19 mouse cellular contexts compared by ENCODE assay signal in genomic region chr3:119892533-119893164, GRCm38 (mm10).
DNase-seq lines count a peak whose midpoint lies in the region; ATAC-seq and TF ChIP-seq lines count a peak whose summit lies in the region.
"Had no signal": no experiment of that assay in that cellular context is flagged by ENCODE, and none has a peak within 500 bp of the region (broad histone marks: within the 10 kb centered on the region; RNA-seq: fewer than 3 reads in every experiment).

No protein-coding gene starts in this region.

- H3K79me2 ChIP-seq in heart, adult 2 months (replicated peaks; ENCODE audit: control insufficient read depth, insufficient read depth, low read length): no peaks in the 10 kb centered on the region

- intact Hi-C loops in heart, adult 2 months (cut with DNase I): no loop called here

- H3K4me3 ChIP-seq in layer of hippocampus, adult 2 months: no peak overlapping the region
- H3K4me3 ChIP-seq in forebrain, postnatal 0 days (ENCODE audit: low read depth, low read length): peak overlapping the region; percentile 32; the same call in 1 of the 2 replicates
- H3K4me3 ChIP-seq in midbrain, embryonic 11.5 days (ENCODE audit: low read depth, low read length): no peak overlapping the region
- H3K4me3 ChIP-seq in neural tube, embryonic 14.5 days (ENCODE audit: low read depth, low read length): no peak overlapping the region
- H3K4me3 ChIP-seq in heart, adult 2 months: no peak overlapping the region
- H3K4me3 ChIP-seq: liver, embryonic 15.5 days had no signal

- H3K27ac ChIP-seq in layer of hippocampus, adult 2 months: peak overlapping the region; percentile 86; the same call in 1 of the 2 replicates
- H3K27ac ChIP-seq in forebrain, postnatal 0 days (ENCODE audit: low read depth, low read length): no peak overlapping the region
- peak overlapping the region; percentile 14; the same call in 1 of the 2 replicates for H3K27ac ChIP-seq in midbrain, embryonic 11.5 days (ENCODE audit: low read depth, low read length)
- no peak overlapping the region; the same call in 1 of the 2 replicates for H3K27ac ChIP-seq in neural tube, embryonic 14.5 days (ENCODE audit: low read depth, low read length)
- H3K27ac ChIP-seq in heart, adult 2 months: no peak overlapping the region
- H3K27ac ChIP-seq: heart, embryonic 13.5 days; kidney, postnatal 0 days; limb, embryonic 13.5 days; liver, embryonic 15.5 days had no signal

- peak; percentile 51; the same call in 1 of the 2 replicates for ATAC-seq in forebrain, postnatal 0 days
- no peak for ATAC-seq in midbrain, embryonic 11.5 days (ENCODE audit: low FRiP score)
- peak; percentile 51; the same call in 1 of the 2 replicates for ATAC-seq in neural tube, embryonic 14.5 days (ENCODE audit: low read depth)
- ATAC-seq: intestine, embryonic 16.5 days had no signal

- WGBS in forebrain, postnatal 0 days: 52% methylated on average over 9 of the region's 9 CpGs
- WGBS in midbrain, embryonic 11.5 days: 64% methylated on average over 9 of the region's 9 CpGs
- 57% methylated on average over 9 of the region's 9 CpGs for WGBS in neural tube, embryonic 14.5 days
- 89% methylated on average over 9 of the region's 9 CpGs for WGBS in heart, adult 2 months

- H3K27me3 ChIP-seq in forebrain, postnatal 0 days (ENCODE audit: insufficient read depth, low read length): no peaks in the 10 kb centered on the region
- H3K27me3 ChIP-seq in midbrain, embryonic 11.5 days (ENCODE audit: control insufficient read depth, insufficient read depth, low read length): no peaks in the 10 kb centered on the region
- H3K27me3 ChIP-seq in neural tube, embryonic 14.5 days (ENCODE audit: control insufficient read depth, insufficient read depth, low read length): no peaks in the 10 kb centered on the region
- H3K27me3 ChIP-seq in heart, adult 2 months (ENCODE audit: control insufficient read depth, insufficient read depth, low read length): no peaks in the 10 kb centered on the region
- H3K27me3 ChIP-seq: heart, embryonic 13.5 days; limb, embryonic 13.5 days; liver, embryonic 15.5 days had no signal

- TF ChIP-seq POLR2A in heart, adult 2 months (IDR thresholded peaks at IDR 0.05; ENCODE audit: insufficient read depth, low read depth, low read length): no peak

- H3K36me3 ChIP-seq in forebrain, postnatal 0 days (ENCODE audit: insufficient read depth): no peaks in the 10 kb centered on the region
- H3K36me3 ChIP-seq in midbrain, embryonic 11.5 days (ENCODE audit: control insufficient read depth, insufficient read depth, low read length): no peaks in the 10 kb centered on the region
- H3K36me3 ChIP-seq in neural tube, embryonic 14.5 days (ENCODE audit: control insufficient read depth, insufficient read depth, low read length): no peaks in the 10 kb centered on the region
- no peaks in the 10 kb centered on the region for H3K36me3 ChIP-seq in heart, adult 2 months (ENCODE audit: control insufficient read depth, insufficient read depth, low read length)
- H3K36me3 ChIP-seq: heart, embryonic 13.5 days; limb, embryonic 13.5 days; liver, embryonic 15.5 days had no signal

- no peak for TF ChIP-seq CTCF in layer of hippocampus, adult 2 months (conservative IDR thresholded peaks at IDR 0.05)
- TF ChIP-seq CTCF in forebrain, postnatal 0 days (IDR thresholded peaks at IDR 0.05; ENCODE audit: low read depth): no peak
- no peak for TF ChIP-seq CTCF in heart, adult 2 months (IDR thresholded peaks at IDR 0.05)

- H3K4me2 ChIP-seq in forebrain, postnatal 0 days (ENCODE audit: low read depth): peak overlapping the region; percentile 59; the same call in 1 of the 2 replicates
- H3K4me2 ChIP-seq in midbrain, embryonic 11.5 days: no peak overlapping the region
- H3K4me2 ChIP-seq in neural tube, embryonic 14.5 days (ENCODE audit: low read depth, low read length): peak overlapping the region; percentile 42; the same call in 1 of the 2 replicates
- H3K4me2 ChIP-seq: liver, embryonic 15.5 days had no signal

- 0 out of 2 replicates have a peak overlapping the region, but pooled peaks have one; percentile 15 for H3K9ac ChIP-seq in forebrain, postnatal 0 days
- no peak overlapping the region for H3K9ac ChIP-seq in midbrain, embryonic 11.5 days (ENCODE audit: low read length)
- no peak overlapping the region for H3K9ac ChIP-seq in neural tube, embryonic 14.5 days (replicated peaks; ENCODE audit: low read depth, low read length)
- no peak overlapping the region for H3K9ac ChIP-seq in heart, adult 2 months (ENCODE audit: low read depth, low read length)
- H3K9ac ChIP-seq: liver, embryonic 15.5 days had no signal

- no peak for TF ChIP-seq EP300 in heart, adult 2 months (IDR thresholded peaks at IDR 0.05; ENCODE audit: insufficient read depth, low read depth, low read length)

- H3K9me3 ChIP-seq in forebrain, postnatal 0 days (ENCODE audit: low read length): no peaks in the 10 kb centered on the region
- H3K9me3 ChIP-seq in midbrain, embryonic 11.5 days (ENCODE audit: control insufficient read depth, low read length): no peaks in the 10 kb centered on the region
- no peaks in the 10 kb centered on the region for H3K9me3 ChIP-seq in neural tube, embryonic 14.5 days (ENCODE audit: control insufficient read depth, low read length)
- H3K9me3 ChIP-seq: heart, embryonic 13.5 days; limb, embryonic 13.5 days had no signal

- DNase-seq in layer of hippocampus, adult 2 months (ENCODE audit: low spot score in 2 of 2): no peak
- DNase-seq in layer of hippocampus, postnatal 25 days (ENCODE audit: extremely low spot score in 1 of 2, low spot score in 1 of 2): no peak
- peak; percentile 33 for DNase-seq in forebrain, postnatal 0 days
- DNase-seq in midbrain, embryonic 11.5 days (ENCODE audit: low spot score, missing footprints): peak; percentile 88
- DNase-seq in heart, adult 2 months: no peak
- no peak for DNase-seq in heart, adult 9 months (ENCODE audit: low spot score in 2 of 2)
- no peak for DNase-seq in urinary bladder, postnatal 25 days (ENCODE audit: low spot score)
- DNase-seq: adrenal gland, adult 8-10 months; B cell, adult 2 months; cerebellum, adult 2 months; heart, postnatal 36 days; lung, postnatal 36 days; right cerebral cortex, adult 18-20 months had no signal

- H3K4me1 ChIP-seq in forebrain, postnatal 0 days (ENCODE audit: insufficient read depth): no peaks in the 10 kb centered on the region; the same call in 1 of the 2 replicates
- H3K4me1 ChIP-seq in midbrain, embryonic 11.5 days (ENCODE audit: control insufficient read depth, insufficient read depth, low read length): peaks cover 14% of the 10 kb centered on the region; the same call in 1 of the 2 replicates
- H3K4me1 ChIP-seq in neural tube, embryonic 14.5 days (ENCODE audit: control insufficient read depth, insufficient read depth, low read length): peaks cover 15% of the 10 kb centered on the region; the same call in 1 of the 2 replicates
- H3K4me1 ChIP-seq in heart, adult 2 months (ENCODE audit: control insufficient read depth, insufficient read depth, low read length): no peaks in the 10 kb centered on the region
- H3K4me1 ChIP-seq: liver, embryonic 15.5 days had no signal

Comparison
In these comparisons a context has a peak if more than half of its experiments do, and no peak if none do; other contexts are left out.
1. DNase-seq: peak in forebrain, postnatal 0 days (single experiment) and midbrain, embryonic 11.5 days (single experiment); none in layer of hippocampus, adult 2 months (0 of 2), layer of hippocampus, postnatal 25 days (0 of 2), heart, adult 2 months (0 of 2), heart, adult 9 months (0 of 2) and urinary bladder, postnatal 25 days (single experiment).
2. H3K27ac ChIP-seq: peak in layer of hippocampus, adult 2 months (single experiment) and midbrain, embryonic 11.5 days (single experiment); none in forebrain, postnatal 0 days (single experiment), neural tube, embryonic 14.5 days (single experiment) and heart, adult 2 months (single experiment).